Mouse (Mus musculus): Measurements from ENCODE around the gene Olfr31.

Gene Olfr31

GRCm38 (mm10) chr14:14322528-14322927 lies at the start of gene Olfr31:
Olfr31 (plus strand) TSS chr14:14322828.

GRCm38 (mm10) chr14:14294426-14294825 lies 28.2 kb upstream of the Olfr31 start:
- 44% methylated on average over 7 of the region's 7 CpGs for WGBS

- 50% methylated on average over 16 of the region's 16 CpGs for whole genome bisulfite sequencing
Measured at GRCm38 (mm10) chr14:14308938-14309337, 13.7 kb upstream of the Olfr31 start.

GRCm38 (mm10) chr14:14309416-14309815 lies 13.2 kb upstream of the Olfr31 start:
- 55% methylated on average over 14 of the region's 14 CpGs for WGBS

GRCm38 (mm10) chr14:14345113-14345871 lies 22.7 kb downstream of the Olfr31 start:
- 3% methylated on average over 40 of the region's 40 CpGs for WGBS

GRCm38 (mm10) chr14:14345948-14346812 lies 23.6 kb downstream of the Olfr31 start, which contains the start of gene Il3ra:
Il3ra (plus strand) TSS chr14:14346275.
- 5% methylated on average over 69 of the region's 69 CpGs for WGBS

- 26% methylated on average over 16 of the region's 16 CpGs for WGBS
Measured at GRCm38 (mm10) chr14:14346813-14347100, 24.1 kb downstream of the Olfr31 start.

- 85% methylated on average over 17 of the region's 17 CpGs for WGBS
Measured at GRCm38 (mm10) chr14:14347151-14347835, 24.7 kb downstream of the Olfr31 start.

GRCm38 (mm10) chr14:14347836-14348621 lies 25.4 kb downstream of the Olfr31 start:
- WGBS: 92% methylated on average over 14 of the region's 14 CpGs

- WGBS: 91% methylated on average over 26 of the region's 26 CpGs
Measured at GRCm38 (mm10) chr14:14348674-14349401, 26.2 kb downstream of the Olfr31 start.

GRCm38 (mm10) chr14:14349485-14350262 lies 27.0 kb downstream of the Olfr31 start:
- WGBS: 98% methylated on average over 20 of the region's 20 CpGs

- 98% methylated on average over 29 of the region's 29 CpGs for WGBS
Measured at GRCm38 (mm10) chr14:14350263-14351147, 27.9 kb downstream of the Olfr31 start.

GRCm38 (mm10) chr14:14351148-14351455 lies 28.5 kb downstream of the Olfr31 start:
- 98% methylated on average over 7 of the region's 7 CpGs for WGBS

GRCm38 (mm10) chr14:14351721-14352590 lies 29.3 kb downstream of the Olfr31 start:
- WGBS: 73% methylated on average over 9 of the region's 9 CpGs

- WGBS: 53% methylated on average over 6 of the region's 6 CpGs
Measured at GRCm38 (mm10) chr14:14352606-14353005, 30.0 kb downstream of the Olfr31 start.

GRCm38 (mm10) chr14:14353081-14353732 lies 30.6 kb downstream of the Olfr31 start:
- 53% methylated on average over 7 of the region's 7 CpGs for WGBS

- WGBS: 56% methylated on average over 8 of the region's 8 CpGs
Measured at GRCm38 (mm10) chr14:14353740-14354510, 31.3 kb downstream of the Olfr31 start.

Measured in cerebral cortex, adult 2 months (tissue).